1 mouse cellular context compared by ENCODE assay signal in the genomic region with DNA sequence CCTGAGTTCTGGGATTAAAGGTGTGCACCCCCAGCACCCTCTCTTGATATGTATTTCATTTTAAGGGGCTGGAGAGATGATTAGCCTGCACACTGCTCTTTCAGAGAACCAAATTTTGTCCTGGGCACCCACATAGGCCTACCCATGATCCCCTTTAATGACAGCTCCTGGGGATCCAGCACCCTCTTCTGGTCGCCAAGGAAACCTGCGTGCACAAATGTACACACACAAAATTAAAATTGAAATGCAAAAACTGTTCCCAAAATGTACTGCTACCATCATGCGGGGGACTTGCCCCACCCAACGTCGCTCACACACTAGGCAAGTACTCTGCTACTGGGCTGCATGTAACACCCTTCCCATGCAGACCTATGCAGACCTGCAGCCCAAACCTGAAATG.
TF ChIP-seq lines count a peak whose summit lies in the region.

No protein-coding gene starts in this region.

TF ChIP-seq in MEL, 35 proteins besides CTCF, POLR2A, EP300 and RAD21:
- TF ChIP-seq NRF1 (IDR thresholded peaks at IDR 0.05; ENCODE audit: insufficient read depth, low read depth, low read length, poor library complexity, severe bottlenecking) (no peak), ZC3H11A (IDR thresholded peaks at IDR 0.05; ENCODE audit: low read depth, low read length) (peak; percentile 75), SMC3 (IDR thresholded peaks at IDR 0.05; ENCODE audit: low read depth, low read length) (peak; percentile 74)
